Mouse (Mus musculus) neural tube, embryonic 11.5 days (tissue): ENCODE measurements around the gene Fbrsl1. TPM values are rescaled to one million over a fixed set of nuclear protein-coding genes. Genes with fewer than 3 reads are reported as not detected.
"Not testable (repeated sequence)": the region's sequence is repeated elsewhere in the genome, so short reads cannot be mapped to it uniquely, and the experiment has no call there.

Source experiments
- ATAC-seq: fragments of 200-750 bp; cut with Nextera tagmentation; 2 replicates; pipeline ENCODE4 v1.8.0; 2017; ENCODE audit warnings: moderate number of reproducible peaks, mild to moderate bottlenecking, moderate TSS enrichment, moderate library complexity; ENCODE audit not compliant: insufficient read depth, low FRiP score, low TSS enrichment
- DNase-seq: peaks from one replicate; pipeline ENCODE4 v3.0.0-alpha.2; 2015; ENCODE audit warnings: low spot score
- H3K27ac ChIP-seq: fragments of 300-500 bp; sonication (generic); 2 replicates; pipeline ENCODE4 v1.5.1; 2014; ENCODE audit warnings: low read depth, mild to moderate bottlenecking, low read length
- H3K27me3 ChIP-seq: fragments of 300-500 bp; sonication (generic); 2 replicates; pipeline ENCODE4 v1.6.1; 2014; ENCODE audit warnings: mild to moderate bottlenecking, low read length, mixed read lengths; ENCODE audit not compliant: control insufficient read depth, insufficient read depth
- H3K36me3 ChIP-seq: fragments of 300-500 bp; sonication (generic); 2 replicates; pipeline ENCODE4 v1.6.1; 2014; ENCODE audit warnings: mild to moderate bottlenecking, low read length, moderate library complexity, mixed read lengths; ENCODE audit not compliant: control insufficient read depth, insufficient read depth
- H3K4me1 ChIP-seq: fragments of 300-500 bp; sonication (generic); 2 replicates; pipeline ENCODE4 v1.6.1; 2014; ENCODE audit warnings: low read length, mixed read lengths; ENCODE audit not compliant: control insufficient read depth, insufficient read depth
- H3K4me2 ChIP-seq: fragments of 300-500 bp; sonication (generic); 2 replicates; pipeline ENCODE4 v1.6.1; 2014; ENCODE audit warnings: low read depth, mild to moderate bottlenecking, moderate library complexity
- H3K4me3 ChIP-seq: fragments of 300-500 bp; sonication (generic); 2 replicates; pipeline ENCODE4 v1.5.1; 2014; ENCODE audit warnings: low read depth, low read length
- H3K9ac ChIP-seq: fragments of 300-500 bp; sonication (generic); 2 replicates; pipeline ENCODE4 v1.6.1; 2014; ENCODE audit warnings: mild to moderate bottlenecking, low read length
- H3K9me3 ChIP-seq: fragments of 300-500 bp; sonication (generic); 2 replicates; pipeline ENCODE4 v1.6.1; 2016; ENCODE audit warnings: low read length; ENCODE audit not compliant: control insufficient read depth
- whole genome bisulfite sequencing: fragments of 180-500 bp; shearing (Covaris S2); extraction: QIAGEN DNeasy Blood & Tissue Kit; methylation state at CpG from one replicate; pipeline ENCODE4 v1.1.7; 2014; 5-methylcytosine and 5-hydroxymethylcytosine counted together
- polyA plus RNA-seq: library from polyadenylated mRNA; unstranded; fragments of >200 nt; fragmentation: Nextera tagmentation; extraction: Ambion mirVana; gene quantifications from 2 replicates; pipeline ENCODE4 v1.2.1, GENCODE M21; 2014

Gene Fbrsl1
- polyA plus RNA-seq, 1 experiment from 2014 or later = 25.4 TPM

GRCm38 (mm10) chr5:110442966-110443590 is 5.2 kb downstream of the Fbrsl1 start:
- Histone ChIP-seq H3K4me2 (no peak overlapping the region), H3K27ac (no peak overlapping the region), H3K27me3 (no peaks in the 10 kb centered on the region), H3K9ac (no peak overlapping the region), H3K9me3 (no peaks in the 10 kb centered on the region), H3K36me3 (no peaks in the 10 kb centered on the region), H3K4me1 (peaks cover 11% of the 10 kb centered on the region), H3K4me3 (no peak overlapping the region)
- DNase-seq (no peak), ATAC-seq (no peak)
- 85% methylated on average over 3 of the region's 3 CpGs for WGBS

GRCm38 (mm10) chr5:110439565-110440310 is 8.6 kb downstream of the Fbrsl1 start:
- H3K4me2 ChIP-seq = no peak overlapping the region
- H3K9me3 ChIP-seq = no peaks in the 10 kb centered on the region
- ATAC-seq (no peak), DNase-seq (no peak)
- no peaks in the 10 kb centered on the region for H3K27me3 ChIP-seq
- H3K4me1 ChIP-seq = no peaks in the 10 kb centered on the region
- H3K27ac ChIP-seq = no peak overlapping the region
- no peak overlapping the region for H3K4me3 ChIP-seq
- no peak overlapping the region for H3K9ac ChIP-seq
- 90% methylated on average over 3 of the region's 3 CpGs for WGBS
- no peaks in the 10 kb centered on the region for H3K36me3 ChIP-seq

- no peak for DNase-seq
These were observed 9.7 kb downstream of the Fbrsl1 start for GRCm38 (mm10) chr5:110438591-110438990.

GRCm38 (mm10) chr5:110437632-110438261 is 10.6 kb downstream of the Fbrsl1 start:
- Histone ChIP-seq H3K27ac (no peak overlapping the region), H3K27me3 (no peaks in the 10 kb centered on the region), H3K9ac (no peak overlapping the region), H3K4me3 (no peak overlapping the region), H3K36me3 (no peaks in the 10 kb centered on the region), H3K9me3 (no peaks in the 10 kb centered on the region), H3K4me1 (no peaks in the 10 kb centered on the region), H3K4me2 (no peak overlapping the region)
- DNase-seq (no peak), ATAC-seq (no peak)
- 26% methylated on average over 6 of the region's 6 CpGs for WGBS

More at GRCm38 (mm10) chr5:110438591-110438990, 9.7 kb downstream of the Fbrsl1 start:
- no peak for ATAC-seq
- no peaks in the 10 kb centered on the region for H3K36me3 ChIP-seq
- no peak overlapping the region for H3K27ac ChIP-seq
- no peaks in the 10 kb centered on the region for H3K9me3 ChIP-seq
- no peaks in the 10 kb centered on the region for H3K4me1 ChIP-seq
- no peak overlapping the region for H3K4me3 ChIP-seq
- no peak overlapping the region for H3K4me2 ChIP-seq
- no peak overlapping the region for H3K9ac ChIP-seq
- WGBS = 84% methylated on average over 3 of the region's 3 CpGs
- H3K27me3 ChIP-seq = no peaks in the 10 kb centered on the region

GRCm38 (mm10) chr5:110436166-110436565 is 12.1 kb downstream of the Fbrsl1 start:
- H3K27me3 ChIP-seq, ATAC-seq, H3K4me1 ChIP-seq, H3K9ac ChIP-seq, DNase-seq, H3K4me2 ChIP-seq, H3K4me3 ChIP-seq, H3K36me3 ChIP-seq, H3K9me3 ChIP-seq, H3K27ac ChIP-seq: not testable (repeated sequence)
- 54% methylated on average over 4 of the region's 5 CpGs for WGBS

- Histone ChIP-seq H3K4me1 (no peaks in the 10 kb centered on the region), H3K4me2 (no peak overlapping the region), H3K9me3 (no peaks in the 10 kb centered on the region), H3K4me3 (no peak overlapping the region), H3K27ac (no peak overlapping the region), H3K36me3 (peaks cover 2% of the 10 kb centered on the region; the same call in 1 of the 2 replicates), H3K9ac (no peak overlapping the region), H3K27me3 (no peaks in the 10 kb centered on the region)
- ATAC-seq (no peak), DNase-seq (no peak)
These were observed 13.5 kb downstream of the Fbrsl1 start for GRCm38 (mm10) chr5:110434816-110435215.

GRCm38 (mm10) chr5:110429045-110429444 is 19.3 kb downstream of the Fbrsl1 start:
- Histone ChIP-seq H3K9ac (no peak overlapping the region), H3K36me3 (peaks cover 2% of the 10 kb centered on the region; the same call in 1 of the 2 replicates), H3K27me3 (no peaks in the 10 kb centered on the region), H3K4me1 (no peaks in the 10 kb centered on the region), H3K9me3 (no peaks in the 10 kb centered on the region), H3K4me2 (no peak overlapping the region), H3K27ac (no peak overlapping the region), H3K4me3 (no peak overlapping the region)
- WGBS = 46% methylated on average over 9 of the region's 9 CpGs
- ATAC-seq (peak; percentile 84), DNase-seq (peak; percentile 74)

GRCm38 (mm10) chr5:110428290-110428689 is 20.0 kb downstream of the Fbrsl1 start:
- H3K4me1 ChIP-seq = no peaks in the 10 kb centered on the region
- ATAC-seq = no peak
- 68% methylated on average over 3 of the region's 3 CpGs for WGBS
- H3K36me3 ChIP-seq = peaks cover 2% of the 10 kb centered on the region; the same call in 1 of the 2 replicates
- H3K27ac ChIP-seq = no peak overlapping the region
- no peak for DNase-seq
- no peak overlapping the region for H3K9ac ChIP-seq
- H3K4me3 ChIP-seq = no peak overlapping the region
- no peak overlapping the region for H3K4me2 ChIP-seq
- H3K27me3 ChIP-seq = no peaks in the 10 kb centered on the region
- H3K9me3 ChIP-seq = no peaks in the 10 kb centered on the region
